Mouse (Mus musculus) mature B cell (primary cell): Measurements from ENCODE around the gene Zfp64.

Source experiments
- in situ Hi-C: fragments of 300-500 bp; cut with MboI; formaldehyde crosslinking; loops from 2 replicates; pipeline ENCODE4 v1.14.3; 2019

The Zfp64 gene

DNA sequence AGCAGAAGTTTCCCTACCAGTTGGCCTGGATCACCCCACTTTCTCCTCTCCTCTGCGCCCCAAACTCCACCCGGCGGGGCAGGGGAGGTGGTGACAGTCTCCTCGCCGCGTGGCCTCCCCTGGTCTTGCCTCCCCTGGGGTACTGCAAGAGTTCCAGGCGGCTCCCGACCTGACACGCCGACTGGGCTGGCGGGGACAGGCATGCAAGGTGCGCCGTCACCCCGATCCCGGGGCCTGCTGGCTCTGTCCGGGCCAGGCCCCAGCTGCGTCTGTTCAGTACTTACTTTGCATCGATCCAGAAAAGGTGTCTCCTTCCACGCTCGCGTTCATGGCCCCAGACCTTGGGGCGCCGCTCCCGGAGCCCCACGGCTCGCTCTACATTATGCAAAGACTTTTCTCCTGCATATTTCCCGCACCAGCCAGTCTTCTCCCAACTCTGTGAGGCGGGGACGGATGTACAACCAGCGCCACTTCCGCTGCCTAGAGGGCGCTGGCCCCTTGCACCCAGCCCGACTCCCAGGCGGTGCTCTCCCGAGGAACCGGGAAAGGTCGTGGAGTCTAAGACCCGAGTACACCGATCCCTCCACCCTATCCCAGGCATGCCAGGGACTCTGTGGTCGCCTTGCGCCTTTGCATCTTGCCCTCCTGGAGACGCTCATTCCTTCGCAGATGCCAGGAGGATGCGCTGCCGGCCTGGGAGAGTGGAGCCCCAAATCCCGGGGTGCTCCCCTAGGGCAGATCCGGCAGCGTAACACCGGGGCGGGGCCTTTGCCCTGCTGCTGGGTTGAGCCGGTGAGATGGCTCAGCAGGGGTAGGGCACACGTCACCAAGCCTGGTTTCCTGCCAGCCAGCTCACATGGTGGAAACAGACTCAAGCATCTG, at the start of gene Zfp64:
Gene Zfp64, minus strand, starts transcription at position 753 of the 882 bp plus-strand sequence.
- in situ Hi-C loops: no loop called here

- in situ Hi-C loops: no loop called here
These were observed 37.4 kb upstream of the Zfp64 start for GRCm38 (mm10) chr2:168992642-168993420.

- in situ Hi-C loops: no loop called here
These were observed 35.6 kb upstream of the Zfp64 start for GRCm38 (mm10) chr2:168990957-168991356.

GRCm38 (mm10) chr2:168990061-168990753, 34.8 kb upstream of the Zfp64 start:
- in situ Hi-C loops: no loop called here

DNA sequence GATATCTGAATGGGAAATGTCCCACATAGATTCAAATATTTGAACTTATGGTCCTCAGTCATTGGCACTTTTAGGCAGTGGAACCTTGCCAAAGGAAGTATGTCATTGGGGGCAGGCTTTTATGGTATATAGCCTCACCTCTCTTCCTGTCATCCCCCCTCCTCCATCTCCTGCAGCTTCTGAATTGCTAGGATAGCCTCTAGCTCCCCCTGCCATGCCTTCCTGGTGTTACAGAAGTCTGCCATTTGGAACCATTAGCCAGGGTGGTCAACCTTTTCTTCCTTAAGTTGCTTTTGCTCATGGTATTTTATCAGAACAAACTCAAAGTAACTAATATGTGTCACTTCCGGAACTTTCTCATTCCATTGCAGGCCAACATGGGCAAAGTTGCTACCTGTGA, 32.7 kb upstream of the Zfp64 start:
- in situ Hi-C loops: no loop called here

DNA sequence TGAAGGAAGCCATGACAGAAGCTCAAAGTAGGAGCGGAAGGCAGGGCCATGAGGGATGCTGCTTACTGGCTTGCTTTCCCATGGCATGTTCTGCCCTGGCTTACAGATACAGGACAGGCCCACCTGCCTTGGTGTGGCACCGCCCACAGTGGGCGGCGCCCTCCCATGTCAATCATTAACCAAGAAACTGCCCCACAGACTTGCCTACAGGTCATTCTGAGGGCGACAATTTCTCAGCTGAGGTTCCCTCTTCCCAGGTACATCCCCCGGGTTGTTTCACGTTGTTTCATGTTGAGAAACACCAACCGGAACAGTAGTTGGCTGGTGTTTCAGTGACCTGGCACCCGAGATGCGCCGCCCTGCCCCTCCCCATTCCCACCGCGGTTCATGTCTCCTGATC, 32.0 kb upstream of the Zfp64 start:
- in situ Hi-C loops: no loop called here

- in situ Hi-C loops: no loop called here
These were observed 26.6 kb upstream of the Zfp64 start for GRCm38 (mm10) chr2:168981951-168982350.

DNA sequence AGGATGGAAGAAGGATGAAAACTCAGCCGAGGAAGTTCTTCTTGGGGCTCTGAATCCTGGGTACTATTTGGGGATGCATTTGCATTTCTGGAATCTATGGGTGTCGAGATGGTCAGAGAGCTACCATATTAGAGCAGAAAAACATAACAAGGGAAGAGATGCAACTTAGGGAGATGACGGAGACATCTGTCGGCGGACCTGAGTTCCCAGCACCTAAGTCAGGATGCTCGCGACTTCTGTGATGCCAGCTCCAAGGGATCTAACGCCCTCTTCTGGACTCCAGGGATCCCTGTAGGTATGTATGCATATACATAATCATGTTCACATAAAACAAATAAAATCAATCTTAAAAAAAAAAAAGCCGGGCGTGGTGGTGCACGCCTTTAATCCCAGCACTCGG, 26.1 kb upstream of the Zfp64 start:
- in situ Hi-C loops: no loop called here

GRCm38 (mm10) chr2:168980859-168981258, 25.5 kb upstream of the Zfp64 start:
- in situ Hi-C loops: no loop called here

DNA sequence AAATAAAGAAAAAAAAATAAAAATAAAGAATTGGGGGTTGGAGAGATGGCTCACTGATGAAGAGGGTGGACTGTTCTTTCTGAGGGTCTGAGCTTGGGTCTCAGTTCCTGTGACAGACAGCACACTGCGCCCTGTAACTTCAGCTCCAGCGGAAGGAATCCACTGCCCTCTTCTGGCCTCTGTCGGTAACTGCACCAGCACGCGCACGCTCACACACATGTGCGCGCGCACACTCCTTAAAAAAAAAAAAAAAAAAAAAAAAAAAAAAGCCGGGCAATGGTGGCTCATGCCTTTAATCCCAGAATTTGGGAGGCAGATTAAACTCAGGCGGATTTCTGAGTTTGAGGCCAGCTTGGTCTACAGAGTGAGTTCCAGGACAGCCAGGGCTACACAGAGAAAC, 24.4 kb upstream of the Zfp64 start:
- in situ Hi-C loops: no loop called here

- in situ Hi-C loops: no loop called here
These were observed 22.6 kb upstream of the Zfp64 start for GRCm38 (mm10) chr2:168978031-168978430.

DNA sequence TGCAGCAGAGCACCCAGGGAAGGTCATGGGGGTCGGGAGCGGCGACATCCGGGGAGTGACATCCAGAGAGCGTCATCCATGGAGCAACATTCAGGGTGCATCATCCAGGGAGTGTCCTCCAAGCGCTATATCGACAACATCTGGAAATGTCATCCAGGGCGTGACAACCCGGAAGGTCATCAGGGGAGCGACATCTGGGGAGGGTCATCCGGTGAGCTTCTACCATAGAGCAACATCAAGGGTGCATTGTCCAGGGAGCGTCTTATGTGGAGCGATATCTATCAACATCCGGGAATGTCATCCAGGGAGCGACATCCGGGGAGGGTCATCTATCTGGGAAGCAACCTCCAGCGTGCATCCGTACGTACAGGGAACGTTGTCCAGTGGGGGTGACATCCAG, 14.7 kb upstream of the Zfp64 start:
- in situ Hi-C loops: no loop called here

DNA sequence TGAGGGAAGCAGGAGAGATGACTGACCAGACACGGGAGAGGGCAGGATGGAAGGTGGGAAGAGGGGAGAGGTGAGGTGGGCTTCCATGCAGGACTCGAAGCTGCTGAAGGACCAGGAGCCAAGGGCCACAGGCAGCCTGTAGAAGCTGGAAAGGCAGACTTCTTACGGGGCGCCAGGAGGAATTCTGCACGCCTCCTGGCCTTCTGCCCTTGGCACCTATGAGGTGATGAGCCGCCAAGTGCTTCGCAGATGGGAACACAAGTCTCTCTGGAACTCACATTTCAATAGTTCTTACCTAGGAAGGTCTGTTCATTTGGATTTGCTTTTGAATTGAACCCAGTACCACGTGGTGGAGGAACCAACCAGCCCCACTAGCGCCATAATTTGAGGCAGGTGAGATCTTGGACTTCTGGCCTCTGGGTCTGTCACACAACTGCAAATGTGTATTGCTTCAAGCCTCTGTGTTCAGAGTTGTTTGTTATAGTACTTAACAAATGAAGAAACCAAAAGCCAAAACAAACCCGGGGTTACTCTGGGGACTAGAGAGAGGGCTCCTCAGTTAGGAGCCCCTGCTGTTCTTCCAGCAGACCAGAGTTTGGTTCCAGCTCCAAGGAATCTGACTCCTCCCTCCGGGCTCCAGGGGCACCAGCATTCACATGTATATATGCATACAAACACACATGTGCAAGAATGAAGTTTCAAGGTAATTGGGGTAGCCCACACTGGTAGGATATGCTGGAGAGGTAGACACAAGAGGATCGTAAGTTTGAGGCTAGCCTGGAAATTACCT, 12.9 kb upstream of the Zfp64 start:
- in situ Hi-C loops: no loop called here

- in situ Hi-C loops: no loop called here
These were observed 11.1 kb upstream of the Zfp64 start for GRCm38 (mm10) chr2:168966525-168966924.

DNA sequence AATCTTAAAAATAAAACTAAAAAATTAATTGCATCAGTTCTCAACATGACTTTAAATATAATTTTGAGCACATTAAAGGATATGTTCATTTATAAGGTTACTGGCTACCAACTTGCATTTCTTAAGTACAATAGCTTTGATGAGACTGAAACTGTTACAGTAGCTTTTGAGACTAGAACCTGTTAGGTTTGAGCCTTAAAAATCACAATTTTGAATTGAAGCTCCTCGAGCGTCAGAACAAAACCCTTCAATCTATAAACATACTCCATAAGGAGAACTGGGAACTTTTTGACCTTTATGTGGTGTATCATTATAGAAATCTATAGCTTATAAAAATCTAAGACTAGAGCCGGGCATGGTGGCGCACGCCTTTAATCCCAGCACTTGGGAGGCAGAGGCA, 9.5 kb upstream of the Zfp64 start:
- in situ Hi-C loops: no loop called here

GRCm38 (mm10) chr2:168961729-168962666, 6.6 kb upstream of the Zfp64 start:
- in situ Hi-C loops: no loop called here

GRCm38 (mm10) chr2:168960814-168961213, 5.4 kb upstream of the Zfp64 start:
- in situ Hi-C loops: no loop called here

DNA sequence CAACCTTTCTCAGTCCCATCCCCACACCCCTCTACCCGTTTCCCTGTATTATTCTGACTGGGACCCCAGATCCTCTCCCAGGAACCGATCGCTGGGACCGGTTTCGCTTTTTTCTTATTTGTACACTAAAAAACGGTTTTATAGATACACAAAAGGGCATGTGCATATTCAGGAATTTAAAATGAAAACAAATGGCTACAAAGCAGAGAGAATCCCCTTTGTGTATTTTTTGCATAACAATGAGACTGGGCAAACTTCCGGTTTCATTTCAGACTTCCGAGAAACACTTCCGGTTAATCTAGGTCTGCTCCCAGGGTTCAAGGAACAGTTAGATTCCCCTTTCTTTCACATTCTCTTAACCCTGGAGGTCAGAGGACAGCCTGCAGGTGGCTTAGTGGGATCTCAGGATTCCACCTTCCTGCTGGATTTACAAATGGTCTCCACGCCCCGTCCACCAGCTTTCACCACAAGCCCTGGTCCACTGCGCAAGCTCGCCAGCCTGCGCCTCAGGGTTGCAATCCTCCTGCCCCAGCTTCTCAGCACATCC, 4.0 kb upstream of the Zfp64 start:
- in situ Hi-C loops: no loop called here

GRCm38 (mm10) chr2:168955850-168956346, 511 bp upstream of the Zfp64 start:
- in situ Hi-C loops: no loop called here

DNA sequence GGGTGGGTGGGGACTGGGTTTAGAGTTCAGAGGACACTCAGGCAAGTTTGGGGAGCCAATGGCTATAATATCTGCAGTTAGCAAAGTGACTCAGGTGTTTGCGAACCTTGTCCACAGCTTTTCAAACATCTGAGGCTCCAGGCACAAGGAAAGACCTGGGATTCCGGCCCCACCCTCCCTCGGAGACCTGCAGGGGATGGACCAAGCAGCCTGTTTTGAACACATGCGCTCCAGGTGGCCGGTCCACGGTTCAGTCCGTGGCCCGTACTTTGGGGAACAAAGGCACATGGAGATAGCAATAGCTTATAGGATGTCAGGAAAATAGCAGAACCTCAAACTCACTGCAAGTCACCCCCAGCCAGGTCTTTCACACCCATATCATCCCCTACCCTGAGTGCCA, 1.0 kb downstream of the Zfp64 start:
- in situ Hi-C loops: no loop called here
